Mouse (Mus musculus) heart, postnatal 0 days (tissue): ENCODE data around the gene N4bp3. TPM values are rescaled to one million over a fixed set of nuclear protein-coding genes. Genes with fewer than 3 reads are reported as not detected.

Experiments used
- ATAC-seq: fragments of 200-750 bp; cut with Nextera tagmentation; 2 replicates; pipeline ENCODE4 v1.8.0; 2017; ENCODE audit warnings: low read depth, moderate number of reproducible peaks, moderate library complexity; ENCODE audit not compliant: insufficient read depth
- DNase-seq: peaks from one replicate; pipeline ENCODE4 v3.0.0-alpha.2; 2016; ENCODE audit warnings: low spot score
- H3K27ac ChIP-seq: fragments of 300-500 bp; sonication (generic); 2 replicates; pipeline ENCODE4 v1.5.1; 2014; ENCODE audit warnings: low read depth, mild to moderate bottlenecking
- H3K27me3 ChIP-seq: fragments of 300-500 bp; sonication (generic); 2 replicates; pipeline ENCODE4 v1.6.1; 2014; ENCODE audit warnings: low read length, mixed read lengths; ENCODE audit not compliant: control insufficient read depth, insufficient read depth
- H3K36me3 ChIP-seq: fragments of 300-500 bp; sonication (generic); replicated peaks from 2 replicates; pipeline ENCODE4 v1.6.1; 2014; ENCODE audit warnings: low read length, mixed read lengths; ENCODE audit not compliant: control insufficient read depth, insufficient read depth
- H3K4me1 ChIP-seq: fragments of 300-500 bp; sonication (generic); 2 replicates; pipeline ENCODE4 v1.6.1; 2014; ENCODE audit warnings: antibody characterized with exemption; ENCODE audit not compliant: control insufficient read depth, insufficient read depth
- H3K4me2 ChIP-seq: fragments of 300-500 bp; sonication (generic); 2 replicates; pipeline ENCODE4 v1.6.1; 2014; ENCODE audit warnings: low read depth, mild to moderate bottlenecking, low read length, moderate library complexity
- H3K4me3 ChIP-seq: fragments of 300-500 bp; sonication (generic); 2 replicates; pipeline ENCODE4 v1.5.1; 2014; ENCODE audit warnings: low read depth, low read length
- H3K9ac ChIP-seq: fragments of 300-500 bp; sonication (generic); replicated peaks from 2 replicates; pipeline ENCODE4 v1.6.1; 2014; ENCODE audit warnings: low read depth, low read length, mixed read lengths
- H3K9me3 ChIP-seq: fragments of 300-500 bp; sonication (generic); replicated peaks from 2 replicates; pipeline ENCODE4 v1.6.1; 2016; ENCODE audit warnings: low read length; ENCODE audit not compliant: control insufficient read depth
- CTCF ChIP-seq: IDR thresholded peaks from 2 replicates; pipeline ENCODE4 v1.5.1; 2016; ENCODE audit warnings: antibody characterized with exemption, control low read depth, low read depth
- EP300 ChIP-seq: IDR thresholded peaks from 2 replicates; pipeline ENCODE4 v1.6.1; 2016; ENCODE audit warnings: antibody characterized with exemption, low read depth
- WGBS: fragments of 180-500 bp; shearing (Covaris S2); extraction: QIAGEN DNeasy Blood & Tissue Kit; methylation state at CpG from one replicate; pipeline ENCODE4 v1.1.7; 2014; 5-methylcytosine and 5-hydroxymethylcytosine counted together
- polyA plus RNA-seq: library from polyadenylated mRNA; unstranded; fragments of >200 nt; fragmentation: Nextera tagmentation; extraction: Ambion mirVana; gene quantifications from 2 replicates; pipeline ENCODE4 v1.2.1, GENCODE M21; 2015
- total RNA-seq: library from RNA; depleted of rRNA; stranded (reverse); fragments of >200 nt; gene quantifications from 2 replicates; pipeline ENCODE4 v1.2.3, GENCODE M21; 2014; ENCODE audit warnings: low replicate concordance

N4bp3 gene
- total and polyA plus RNA-seq, 2 experiments from 2014 or later = 20.2 to 34.8 TPM

DNA sequence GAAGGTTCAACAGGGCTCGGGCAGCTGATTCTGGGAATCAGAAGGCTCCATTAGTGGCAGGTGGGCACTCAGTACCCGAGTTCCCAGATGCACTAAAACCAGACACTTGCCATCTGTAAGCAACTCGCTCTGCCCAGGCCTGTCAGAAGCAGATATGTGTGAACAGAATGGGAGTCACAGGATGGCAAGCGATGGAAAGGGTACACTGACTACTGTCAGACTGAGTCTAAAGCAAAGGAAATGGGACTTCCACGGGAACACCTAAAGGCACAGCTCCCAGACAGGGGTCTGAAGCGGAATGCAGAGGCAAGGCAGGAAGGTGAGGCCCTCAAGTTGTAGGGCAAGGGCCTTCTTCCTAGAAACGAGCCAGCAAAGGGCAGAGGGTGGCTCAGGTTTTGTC is 4.4 kb downstream of the N4bp3 start:
- no peak for TF ChIP-seq EP300
- TF ChIP-seq CTCF = no peak
- H3K4me3 ChIP-seq = no peak overlapping the region
- peak overlapping the region; percentile 8; the same call in 1 of the 2 replicates for H3K9ac ChIP-seq
- peaks cover 24% of the 10 kb centered on the region for H3K36me3 ChIP-seq
- H3K4me1 ChIP-seq = peaks cover 28% of the 10 kb centered on the region
- H3K27me3 ChIP-seq = no peaks in the 10 kb centered on the region
- no peak for DNase-seq
- peak overlapping the region; percentile 90 for H3K27ac ChIP-seq
- no peaks in the 10 kb centered on the region for H3K9me3 ChIP-seq
- H3K4me2 ChIP-seq = peak overlapping the region; percentile 88
- no peak for ATAC-seq
- 75% methylated on average over 7 of the region's 7 CpGs for WGBS

DNA sequence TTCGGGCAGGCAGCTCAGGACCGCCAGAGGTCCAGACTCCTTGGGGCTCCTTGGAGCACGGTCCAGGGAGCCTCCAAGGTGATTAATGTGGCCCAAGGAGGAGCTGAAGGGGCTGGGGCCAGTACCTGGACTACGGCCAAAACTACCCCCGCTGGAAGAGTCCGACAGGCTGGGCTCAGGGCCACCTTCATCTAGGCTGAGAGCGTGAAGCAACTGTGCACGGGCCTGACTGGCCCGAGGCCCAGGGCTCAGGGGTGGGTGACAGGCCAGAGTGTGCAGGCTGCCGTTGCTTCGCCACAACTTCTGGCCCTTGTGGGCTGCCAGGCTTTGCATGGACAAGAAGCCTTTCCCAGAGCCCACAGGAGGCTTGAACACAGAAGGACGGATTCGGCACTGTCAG is 5.3 kb downstream of the N4bp3 start:
- TF ChIP-seq EP300 (no peak), CTCF (no peak)
- H3K4me3 ChIP-seq = no peak overlapping the region
- H3K27ac ChIP-seq = peak overlapping the region; percentile 90
- H3K9ac ChIP-seq = 0 out of 2 replicates have a peak overlapping the region, but pooled peaks have one; percentile 8
- no peaks in the 10 kb centered on the region for H3K27me3 ChIP-seq
- peaks cover 24% of the 10 kb centered on the region for H3K36me3 ChIP-seq
- H3K4me2 ChIP-seq = no peak overlapping the region
- WGBS = 53% methylated on average over 13 of the region's 13 CpGs
- no peak for DNase-seq
- H3K4me1 ChIP-seq = peaks cover 27% of the 10 kb centered on the region
- no peaks in the 10 kb centered on the region for H3K9me3 ChIP-seq
- ATAC-seq = no peak

DNA sequence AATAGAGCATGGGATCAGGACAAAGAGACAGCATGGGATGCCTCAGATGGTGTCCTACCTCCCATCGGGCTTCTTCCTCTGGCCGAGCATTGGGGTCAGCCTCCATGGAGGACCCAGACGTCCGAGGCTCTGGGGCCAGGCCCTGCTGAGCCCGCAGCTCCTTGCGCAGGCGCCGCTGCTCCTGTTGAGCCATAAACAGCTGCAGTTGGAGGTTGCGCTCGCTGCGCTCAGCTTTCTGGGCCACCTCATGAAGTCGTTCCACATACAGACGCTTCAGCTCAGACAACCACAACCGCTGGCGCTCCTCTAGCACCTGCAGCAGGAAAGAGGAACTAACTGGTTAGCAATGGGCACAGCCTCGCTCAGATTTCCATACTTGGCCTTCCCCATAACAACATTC is 6.4 kb downstream of the N4bp3 start:
- Histone ChIP-seq H3K27me3 (no peaks in the 10 kb centered on the region), H3K9me3 (no peaks in the 10 kb centered on the region), H3K36me3 (peaks cover 24% of the 10 kb centered on the region), H3K4me3 (peak overlapping the region; percentile 3; the same call in 1 of the 2 replicates), H3K4me1 (peaks cover 20% of the 10 kb centered on the region), H3K27ac (peak overlapping the region; percentile 90; the same call in 1 of the 2 replicates), H3K9ac (no peak overlapping the region), H3K4me2 (peak overlapping the region; percentile 26; the same call in 1 of the 2 replicates)
- 81% methylated on average over 16 of the region's 16 CpGs for WGBS
- TF ChIP-seq EP300 = no peak
- TF ChIP-seq CTCF = no peak
- no peak for ATAC-seq
- no peak for DNase-seq

DNA sequence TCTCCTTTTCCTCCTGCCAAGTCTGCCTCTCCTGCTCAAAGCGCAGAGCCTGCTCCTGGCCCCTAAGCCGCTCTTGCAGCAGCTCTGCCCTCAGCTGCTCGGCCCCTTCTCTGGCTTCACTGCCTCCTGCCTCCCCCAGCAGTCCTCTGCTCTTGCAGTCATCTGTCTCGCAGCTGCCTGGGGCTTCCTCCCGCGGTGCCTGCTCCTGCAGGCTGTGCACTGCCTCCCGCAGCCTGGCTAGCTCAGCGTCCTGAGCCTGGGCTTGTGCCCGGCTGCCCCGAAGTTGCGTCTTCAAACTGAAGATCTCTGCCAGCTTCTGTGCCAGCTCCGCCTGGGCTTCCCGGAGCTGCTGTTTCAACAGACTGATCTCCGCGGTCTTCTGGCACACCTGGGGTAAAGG is 6.9 kb downstream of the N4bp3 start:
- H3K27ac ChIP-seq = peak overlapping the region; percentile 62; the same call in 1 of the 2 replicates
- TF ChIP-seq EP300 = no peak
- TF ChIP-seq CTCF = no peak
- ATAC-seq (no peak), DNase-seq (no peak)
- H3K4me3 ChIP-seq = peak overlapping the region; percentile 3; the same call in 1 of the 2 replicates
- H3K9me3 ChIP-seq = no peaks in the 10 kb centered on the region
- H3K36me3 ChIP-seq = peaks cover 24% of the 10 kb centered on the region
- peak overlapping the region; percentile 26; the same call in 1 of the 2 replicates for H3K4me2 ChIP-seq
- H3K27me3 ChIP-seq = no peaks in the 10 kb centered on the region
- no peak overlapping the region for H3K9ac ChIP-seq
- 54% methylated on average over 15 of the region's 15 CpGs for WGBS
- H3K4me1 ChIP-seq = peaks cover 15% of the 10 kb centered on the region; the same call in 1 of the 2 replicates

DNA sequence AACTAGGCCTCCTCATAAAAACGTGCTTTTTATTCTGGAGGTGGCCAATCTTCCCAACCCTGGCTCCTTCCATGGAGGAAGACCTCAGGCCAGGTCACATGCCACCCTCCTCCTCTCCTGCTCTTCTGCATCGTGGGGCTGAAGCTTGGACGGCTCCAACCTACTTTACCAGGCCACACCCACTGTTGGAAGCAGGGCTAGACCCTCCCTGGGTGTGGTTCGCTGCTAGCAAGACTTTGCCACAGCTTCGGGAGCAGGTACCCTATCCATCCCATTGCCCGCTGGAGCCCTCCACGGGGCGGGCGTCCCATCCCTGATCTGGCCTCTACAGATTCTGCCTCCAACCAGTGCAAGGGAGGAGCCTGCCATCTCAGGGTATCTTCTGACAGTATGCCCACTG is 7.4 kb downstream of the N4bp3 start:
- ATAC-seq = no peak
- peaks cover 24% of the 10 kb centered on the region for H3K36me3 ChIP-seq
- no peak overlapping the region for H3K9ac ChIP-seq
- H3K9me3 ChIP-seq = no peaks in the 10 kb centered on the region
- 46% methylated on average over 9 of the region's 9 CpGs for WGBS
- H3K4me2 ChIP-seq = peak overlapping the region; percentile 26; the same call in 1 of the 2 replicates
- H3K4me1 ChIP-seq = peaks cover 12% of the 10 kb centered on the region; the same call in 1 of the 2 replicates
- TF ChIP-seq EP300 (no peak), CTCF (no peak)
- H3K27ac ChIP-seq = peak overlapping the region; percentile 62; the same call in 1 of the 2 replicates
- peak overlapping the region; percentile 3; the same call in 1 of the 2 replicates for H3K4me3 ChIP-seq
- no peaks in the 10 kb centered on the region for H3K27me3 ChIP-seq
- no peak for DNase-seq

DNA sequence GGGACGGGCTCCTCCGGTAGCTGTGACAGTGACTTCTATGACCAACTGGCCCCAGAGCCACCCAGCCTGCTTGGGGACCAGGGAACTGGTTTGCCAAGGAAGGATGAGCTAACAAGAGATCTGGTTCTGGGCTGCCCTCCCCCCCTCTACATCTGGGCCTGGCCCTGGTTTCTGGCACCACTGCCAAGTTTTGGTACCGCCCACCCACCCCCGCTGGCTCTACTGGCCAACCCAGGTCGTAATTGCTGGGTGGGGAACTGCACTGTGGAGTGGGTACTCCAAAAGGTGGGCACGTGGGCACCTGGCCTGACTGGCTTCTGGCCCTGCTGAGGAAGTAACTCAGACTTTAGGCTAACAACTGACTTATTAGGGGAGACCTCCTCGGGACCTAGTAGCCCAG is 9.9 kb downstream of the N4bp3 start:
- Histone ChIP-seq H3K27ac (no peak overlapping the region), H3K9me3 (no peaks in the 10 kb centered on the region), H3K9ac (no peak overlapping the region; the same call in 1 of the 2 replicates), H3K4me3 (no peak overlapping the region), H3K36me3 (peaks cover 24% of the 10 kb centered on the region), H3K4me2 (no peak overlapping the region), H3K4me1 (peaks cover 15% of the 10 kb centered on the region), H3K27me3 (no peaks in the 10 kb centered on the region)
- 80% methylated on average over 7 of the region's 7 CpGs for WGBS
- DNase-seq (no peak), ATAC-seq (no peak)
- TF ChIP-seq CTCF (no peak), EP300 (no peak)
